Mouse (Mus musculus) MEL (cell line): ENCODE data around the gene Celf2. TPM values are rescaled to one million over a fixed set of nuclear protein-coding genes. Genes with fewer than 3 reads are reported as not detected.

Source experiments
- DNase-seq: peaks from one replicate; pipeline ENCODE4 v3.0.0; 2011; ENCODE audit warnings: low read depth, low spot score
- H3K27ac ChIP-seq: 2 replicates; pipeline ENCODE4 v1.5.1; 2012; ENCODE audit warnings: low read depth, mild to moderate bottlenecking, control low read depth, low read length, moderate library complexity; ENCODE audit not compliant: control insufficient read depth
- H3K27me3 ChIP-seq, 2 experiments: fragments of 150-350 bp in 1 of 2; sonication (generic) in 1 of 2; 2 replicates each; pipeline ENCODE4 v1.6.1; 2012; ENCODE audit warnings: low read length in 2 of 2, mild to moderate bottlenecking in 2 of 2, improper control_type of control experiment in 1 of 2, moderate library complexity in 1 of 2; ENCODE audit not compliant: insufficient read depth in 2 of 2, control insufficient read depth in 1 of 2
- H3K36me3 ChIP-seq, 2 experiments: 2 replicates each; pipeline ENCODE4 v1.6.1; 2012 to 2014; ENCODE audit warnings: low read length in 2 of 2, improper control_type of control experiment in 1 of 2, inconsistent platforms in 1 of 2, mild to moderate bottlenecking in 1 of 2; ENCODE audit not compliant: insufficient read depth in 2 of 2, control insufficient read depth in 1 of 2
- H3K4me1 ChIP-seq, 2 experiments: fragments of 150-350 bp in 1 of 2; sonication (generic) in 1 of 2; 2 replicates each; pipeline ENCODE4 v1.6.1; 2012; ENCODE audit warnings: low read length in 2 of 2, improper control_type of control experiment in 1 of 2, mild to moderate bottlenecking in 1 of 2; ENCODE audit not compliant: insufficient read depth in 2 of 2, control insufficient read depth in 1 of 2
- H3K4me3 ChIP-seq, 2 experiments: fragments of 150-350 bp in 1 of 2; sonication (generic) in 1 of 2; 2 replicates each; pipeline ENCODE4 v1.5.1; 2012; ENCODE audit warnings: low read depth in 2 of 2, low read length in 2 of 2, mild to moderate bottlenecking in 2 of 2, moderate library complexity in 2 of 2, control low read depth in 1 of 2, improper control_type of control experiment in 1 of 2; ENCODE audit not compliant: control insufficient read depth in 1 of 2, insufficient read depth in 1 of 2
- H3K79me2 ChIP-seq: 2 replicates; pipeline ENCODE4 v1.6.1; 2012; ENCODE audit warnings: mild to moderate bottlenecking, low read length, moderate library complexity; ENCODE audit not compliant: control insufficient read depth, poor library complexity, insufficient read depth
- H3K9ac ChIP-seq: 2 replicates; pipeline ENCODE4 v1.6.1; 2012; ENCODE audit warnings: low read depth, mild to moderate bottlenecking, control low read depth, low read length, moderate library complexity; ENCODE audit not compliant: control insufficient read depth, poor library complexity, severe bottlenecking
- H3K9me3 ChIP-seq: fragments of 150-350 bp; sonication (generic); replicated peaks from 2 replicates; pipeline ENCODE4 v1.6.1; 2012; ENCODE audit warnings: mild to moderate bottlenecking, low read length, improper control_type of control experiment, moderate library complexity; ENCODE audit not compliant: insufficient read depth
- BHLHE40 ChIP-seq: IDR thresholded peaks from 2 replicates; pipeline ENCODE4 v1.6.1; 2012; ENCODE audit warnings: low read depth, mild to moderate bottlenecking, inconsistent platforms, low read length, improper control_type of control experiment, borderline replicate concordance
- CHD2 ChIP-seq: IDR thresholded peaks from 2 replicates; pipeline ENCODE4 v1.6.1; 2011; ENCODE audit warnings: low read length, improper control_type of control experiment
- EP300 ChIP-seq, 2 experiments: IDR thresholded peaks; 2 replicates each; pipeline ENCODE4 v1.6.1; 2011; ENCODE audit warnings: improper control_type of control experiment in 2 of 2, low read length in 2 of 2, low read depth in 1 of 2, mild to moderate bottlenecking in 1 of 2
- GABPA ChIP-seq: IDR thresholded peaks from 2 replicates; pipeline ENCODE4 v1.6.1; 2012; ENCODE audit warnings: low read depth, mild to moderate bottlenecking, inconsistent platforms, low read length, improper control_type of control experiment, moderate library complexity
- GATA1 ChIP-seq: IDR thresholded peaks from 2 replicates; pipeline ENCODE4 v1.6.1; 2011; ENCODE audit warnings: low read depth, low read length, improper control_type of control experiment
- KAT2A ChIP-seq: conservative IDR thresholded peaks from 2 replicates; pipeline ENCODE4 v1.6.1; 2012; ENCODE audit warnings: low read depth, low read length, improper control_type of control experiment, inconsistent platforms
- MAX ChIP-seq: IDR thresholded peaks from 2 replicates; pipeline ENCODE4 v1.6.1; 2011; ENCODE audit warnings: low read length, improper control_type of control experiment
- MXI1 ChIP-seq: IDR thresholded peaks from 2 replicates; pipeline ENCODE4 v1.6.1; 2011; ENCODE audit warnings: mild to moderate bottlenecking, low read depth, low read length, improper control_type of control experiment
- MYB ChIP-seq: IDR thresholded peaks from 2 replicates; pipeline ENCODE4 v1.6.1; 2011; ENCODE audit warnings: mild to moderate bottlenecking, low read depth, low read length, improper control_type of control experiment
- NELFE ChIP-seq: IDR thresholded peaks from 2 replicates; pipeline ENCODE4 v1.6.1; 2011; ENCODE audit warnings: low read depth, low read length, improper control_type of control experiment
- NRF1 ChIP-seq: IDR thresholded peaks from 2 replicates; pipeline ENCODE4 v1.6.1; 2014; ENCODE audit warnings: low read depth, mild to moderate bottlenecking, inconsistent platforms, low read length, improper control_type of control experiment, moderate library complexity; ENCODE audit not compliant: poor library complexity, insufficient read depth, severe bottlenecking
- RCOR1 ChIP-seq: IDR thresholded peaks from 2 replicates; pipeline ENCODE4 v1.6.1; 2012; ENCODE audit warnings: low read depth, mild to moderate bottlenecking, inconsistent platforms, low read length, improper control_type of control experiment
- SIN3A ChIP-seq: IDR thresholded peaks from 2 replicates; pipeline ENCODE4 v1.6.1; 2012; ENCODE audit warnings: low read length, improper control_type of control experiment, inconsistent platforms
- TBP ChIP-seq: IDR thresholded peaks from 2 replicates; pipeline ENCODE4 v1.8.0; 2011; ENCODE audit warnings: low read depth, low read length, improper control_type of control experiment
- TCF12 ChIP-seq: IDR thresholded peaks from 2 replicates; pipeline ENCODE4 v1.6.1; 2014; ENCODE audit warnings: low read depth, mild to moderate bottlenecking, inconsistent platforms, low read length, improper control_type of control experiment, moderate library complexity
- USF1 ChIP-seq: IDR thresholded peaks from 2 replicates; pipeline ENCODE4 v1.6.1; 2014; ENCODE audit warnings: low read depth, mild to moderate bottlenecking, inconsistent platforms, low read length, improper control_type of control experiment, moderate library complexity
- ZMIZ1 ChIP-seq: IDR thresholded peaks from 2 replicates; pipeline ENCODE4 v1.6.1; 2012; ENCODE audit warnings: low read depth, mild to moderate bottlenecking, inconsistent platforms, low read length, improper control_type of control experiment, moderate library complexity
- ZNF384 ChIP-seq: IDR thresholded peaks from 2 replicates; pipeline ENCODE4 v1.6.1; 2012; ENCODE audit warnings: low read depth, mild to moderate bottlenecking, inconsistent platforms, low read length, improper control_type of control experiment
- polyA plus RNA-seq, 2 experiments: library from polyadenylated mRNA; stranded (reverse) in 1 of 2; unstranded in 1 of 2; fragments of >175 nt in 1 of 2; fragments of >200 nt in 1 of 2; gene quantifications; 2 replicates each; pipeline versions ENCODE4 v1.2.1 to v1.2.4; 2012; ENCODE audit warnings: low replicate concordance in 2 of 2, low read depth in 1 of 2; ENCODE audit not compliant: insufficient read length in 2 of 2, insufficient read depth in 1 of 2, missing spikeins in 1 of 2
- total RNA-seq: library from RNA; depleted of rRNA; stranded (reverse); fragments of 300-350 nt; gene quantifications from 2 replicates; pipeline ENCODE4 v1.2.3, GENCODE M21; 2012

The Celf2 gene
- total and polyA plus RNA-seq, 3 experiments = 8.9 to 16.7 TPM; not detected in 1

DNA sequence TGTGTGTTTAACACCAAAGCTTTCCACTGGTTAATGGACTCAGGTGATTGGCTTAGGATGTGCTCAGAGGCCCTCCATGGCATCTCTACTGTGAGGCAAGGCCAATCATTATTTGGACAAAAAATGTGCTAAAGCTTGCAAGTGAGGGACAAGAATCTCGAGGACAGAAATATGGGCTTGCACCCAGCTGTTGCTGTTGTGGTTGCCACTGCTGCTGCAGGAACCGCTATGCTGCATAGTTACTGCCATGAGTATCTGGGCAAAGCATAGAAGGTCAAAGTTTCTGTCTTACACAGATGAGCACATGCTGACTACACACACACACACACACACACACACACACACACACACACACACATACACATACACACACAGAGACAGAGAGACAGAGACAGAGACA is 24.8 kb upstream of the Celf2 start:
- H3K27me3 ChIP-seq = no peaks in the 10 kb centered on the region
- no peak overlapping the region for H3K4me3 ChIP-seq
- no peaks in the 10 kb centered on the region for H3K79me2 ChIP-seq
- H3K27ac ChIP-seq = no peak overlapping the region
- H3K4me1 ChIP-seq = no peaks in the 10 kb centered on the region
- DNase-seq = no peak
- H3K9me3 ChIP-seq = no peaks in the 10 kb centered on the region
- no peak overlapping the region for H3K9ac ChIP-seq
- H3K36me3 ChIP-seq = no peaks in the 10 kb centered on the region
- no peak for TF ChIP-seq ZNF384
- TF ChIP-seq TBP = no peak
- TF ChIP-seq MYB = no peak
- TF ChIP-seq ZMIZ1 = no peak
- no peak for TF ChIP-seq MAX
- TF ChIP-seq NRF1 = no peak
- TF ChIP-seq GABPA = no peak
- no peak for TF ChIP-seq EP300 (IDR thresholded peaks at IDR 0.05; ENCODE audit: low read depth in 1 of 2, low read length in 2 of 2)
- TF ChIP-seq CHD2 = no peak
- no peak for TF ChIP-seq GATA1
- no peak for TF ChIP-seq USF1
- no peak for TF ChIP-seq NELFE
- TF ChIP-seq KAT2A = no peak
- TF ChIP-seq SIN3A = no peak

DNA sequence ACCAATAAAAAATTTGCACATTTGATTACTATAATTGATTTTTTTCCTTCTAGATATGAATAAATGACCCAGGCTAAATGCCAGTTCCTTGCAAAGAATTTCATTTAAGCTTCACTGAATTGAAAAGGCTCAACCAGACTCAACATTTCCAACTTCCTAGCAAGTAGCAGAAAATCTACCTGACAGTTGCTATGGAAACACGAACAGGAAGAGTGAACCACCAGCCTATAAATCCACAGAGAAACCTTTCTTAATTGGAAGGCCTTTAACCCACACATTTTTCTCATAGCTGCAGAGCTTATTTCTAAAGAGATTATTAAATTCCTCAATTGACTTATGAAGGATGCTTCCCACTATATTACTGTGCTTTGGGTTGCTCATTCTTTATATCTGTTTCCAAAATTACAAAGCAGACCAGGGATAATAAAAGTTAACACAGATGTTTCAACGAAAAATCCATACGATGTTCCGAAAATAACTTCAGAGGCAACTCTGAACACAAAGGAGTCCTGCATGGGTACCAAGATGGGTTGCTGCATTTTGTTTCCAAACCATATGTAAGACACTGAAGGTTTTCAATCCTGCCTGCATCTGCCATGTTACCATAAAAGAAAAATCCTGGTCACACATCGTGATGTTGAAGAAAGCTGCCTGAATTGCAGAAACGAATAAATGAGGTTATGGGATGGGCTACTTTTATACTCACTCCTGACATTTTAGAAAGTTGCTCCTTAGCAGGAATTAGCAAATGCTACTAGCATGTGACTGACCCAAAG is 22.0 kb upstream of the Celf2 start:
- H3K79me2 ChIP-seq = no peaks in the 10 kb centered on the region
- H3K4me3 ChIP-seq = no peak overlapping the region
- H3K36me3 ChIP-seq = no peaks in the 10 kb centered on the region
- no peaks in the 10 kb centered on the region for H3K27me3 ChIP-seq
- no peaks in the 10 kb centered on the region for H3K9me3 ChIP-seq
- TF ChIP-seq RCOR1 = no peak
- no peak for TF ChIP-seq TCF12
- no peak for TF ChIP-seq BHLHE40
- TF ChIP-seq MXI1 = no peak
- no peak overlapping the region for H3K27ac ChIP-seq
- no peak for DNase-seq
- H3K4me1 ChIP-seq = no peaks in the 10 kb centered on the region
- no peak overlapping the region for H3K9ac ChIP-seq
